Mouse (Mus musculus): ENCODE data around the gene Apoo. TPM values are rescaled to one million over a fixed set of nuclear protein-coding genes. Genes with fewer than 3 reads are reported as not detected.

The Apoo gene
- total RNA-seq, 2 experiments from 2014 or later: 150 to 193 TPM

Small RNAs within 50 kb of the gene (microRNA-seq; reads per million reads assigned to microRNA genes)
- 0 reads per million in 2 experiments for gene Gm44477 (ENCODE audit: borderline replicate concordance in 2 of 2)

Other genes with a start within 250 kb of the Apoo start
- gene Zfx, start 243.4 kb upstream of the Apoo start, total RNA-seq (2021): 10 to 100 TPM; 16.0 to 20.2 TPM
- gene Eif2s3x, start 154.3 kb upstream of the Apoo start, total RNA-seq (2021): 100 to 1,000 TPM in 1 of 2 experiments, 10 to 100 TPM in 1; 81.6 to 122 TPM
- 1 to 10 TPM; 4.6 to 5.0 TPM for gene Klhl15, start 132.5 kb upstream of the Apoo start, total RNA-seq (2021)
- gene Fam90a1b, start 340 bp upstream of the Apoo start, total RNA-seq (2021): not detected
- 10 to 100 TPM; 30.9 to 33.0 TPM for gene Maged1, start 175.0 kb downstream of the Apoo start, total RNA-seq (2021)